Mouse (Mus musculus) midbrain, embryonic 10.5 days (tissue): Measurements from ENCODE around the gene Nkx2-5. TPM values are rescaled to one million over a fixed set of nuclear protein-coding genes. Genes with fewer than 3 reads are reported as not detected.

ENCODE experiments used
- DNase-seq: peaks from one replicate; pipeline ENCODE4 v3.0.0-alpha.2; 2017; ENCODE audit warnings: low spot score
- H3K27ac ChIP-seq: fragments of 300-500 bp; sonication (generic); replicated peaks from 2 replicates; pipeline ENCODE4 v1.5.1; 2016; ENCODE audit warnings: mild to moderate bottlenecking
- H3K27me3 ChIP-seq: fragments of 300-500 bp; sonication (generic); 2 replicates; pipeline ENCODE4 v1.6.1; 2016; ENCODE audit warnings: low read depth, mild to moderate bottlenecking; ENCODE audit not compliant: poor library complexity, severe bottlenecking
- H3K36me3 ChIP-seq: fragments of 300-500 bp; sonication (generic); 2 replicates; pipeline ENCODE4 v1.6.1; 2016; ENCODE audit warnings: mild to moderate bottlenecking, moderate library complexity
- H3K4me1 ChIP-seq: fragments of 300-500 bp; sonication (generic); 2 replicates; pipeline ENCODE4 v1.6.1; 2016
- H3K4me3 ChIP-seq: fragments of 300-500 bp; sonication (generic); 2 replicates; pipeline ENCODE4 v1.5.1; 2016; ENCODE audit warnings: mild to moderate bottlenecking, moderate library complexity
- H3K9me3 ChIP-seq: fragments of 300-500 bp; sonication (generic); replicated peaks from 2 replicates; pipeline ENCODE4 v1.6.1; 2016; ENCODE audit warnings: mild to moderate bottlenecking
- WGBS: fragments of 180-500 bp; shearing (Covaris S2); methylation state at CpG from one replicate; pipeline ENCODE4 v1.1.7; 2016; 5-methylcytosine and 5-hydroxymethylcytosine counted together
- polyA plus RNA-seq: library from polyadenylated mRNA; unstranded; fragments of >200 nt; fragmentation: Nextera tagmentation; extraction: Ambion mirVana; gene quantifications from 2 replicates; pipeline ENCODE4 v1.2.1, GENCODE M21; 2016

The Nkx2-5 gene
- polyA plus RNA-seq, 1 experiment from 2014 or later = not detected

- Histone ChIP-seq H3K27ac (no peak overlapping the region), H3K36me3 (no peaks in the 10 kb centered on the region), H3K27me3 (no peaks in the 10 kb centered on the region), H3K4me3 (no peak overlapping the region), H3K9me3 (no peaks in the 10 kb centered on the region), H3K4me1 (no peaks in the 10 kb centered on the region)
- DNase-seq = no peak
Observed at GRCm38 (mm10) chr17:26817776-26818175, 27.0 kb downstream of the Nkx2-5 start.

DNA sequence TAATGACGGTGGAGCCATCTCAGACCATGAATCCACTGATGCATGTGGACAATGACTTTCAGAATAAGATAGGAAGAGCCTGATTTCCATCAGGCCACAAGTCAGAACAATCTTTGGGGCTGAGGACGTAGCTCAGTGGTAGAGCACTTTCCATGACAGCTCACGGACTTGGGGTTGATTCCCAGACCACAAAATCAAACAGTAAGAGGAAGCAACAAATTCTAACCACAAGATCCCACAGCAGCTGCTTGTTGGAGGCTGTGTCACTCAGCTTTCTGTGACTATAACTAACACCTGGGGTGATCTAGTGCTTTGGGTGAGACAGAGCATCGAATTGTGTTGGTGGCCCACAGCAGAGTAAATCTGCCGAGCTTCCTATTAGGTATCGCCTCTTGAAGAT, 28.0 kb downstream of the Nkx2-5 start:
- Histone ChIP-seq H3K27ac (no peak overlapping the region), H3K4me1 (no peaks in the 10 kb centered on the region), H3K36me3 (no peaks in the 10 kb centered on the region), H3K27me3 (no peaks in the 10 kb centered on the region), H3K4me3 (no peak overlapping the region), H3K9me3 (no peaks in the 10 kb centered on the region)
- DNase-seq = no peak
- 90% methylated on average over 6 of the region's 6 CpGs for WGBS

DNA sequence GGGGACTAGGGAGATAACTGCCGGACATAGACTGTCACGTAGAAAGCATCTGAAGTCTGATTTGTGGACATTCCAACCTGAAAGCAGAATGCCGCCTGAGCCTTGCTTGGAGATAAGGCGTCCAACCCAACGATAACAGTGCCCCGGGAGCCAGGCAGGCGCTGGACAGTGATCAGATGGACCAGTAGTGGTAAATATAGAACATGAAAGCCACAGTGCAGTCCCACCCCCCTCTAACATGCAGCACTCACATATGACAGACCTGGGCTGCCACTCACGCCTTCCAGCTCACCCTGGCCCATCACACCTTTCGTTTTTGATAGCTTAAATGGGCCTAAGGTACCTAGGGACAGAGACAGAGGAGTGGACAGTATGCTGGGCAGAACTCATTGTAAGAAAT, 31.3 kb downstream of the Nkx2-5 start:
- Histone ChIP-seq H3K27ac (no peak overlapping the region), H3K4me1 (0 out of 2 replicates have a peak, but pooled peaks cover 5% of the 10 kb centered on the region), H3K4me3 (no peak overlapping the region), H3K36me3 (no peaks in the 10 kb centered on the region), H3K9me3 (no peaks in the 10 kb centered on the region), H3K27me3 (no peaks in the 10 kb centered on the region)
- DNase-seq = no peak
- 86% methylated on average over 9 of the region's 9 CpGs for WGBS

GRCm38 (mm10) chr17:26812607-26813006, 32.2 kb downstream of the Nkx2-5 start:
- Histone ChIP-seq H3K9me3 (no peaks in the 10 kb centered on the region), H3K4me3 (no peak overlapping the region), H3K27ac (no peak overlapping the region), H3K27me3 (no peaks in the 10 kb centered on the region), H3K36me3 (no peaks in the 10 kb centered on the region), H3K4me1 (0 out of 2 replicates have a peak, but pooled peaks cover 5% of the 10 kb centered on the region)
- no peak for DNase-seq
- WGBS = 75% methylated on average over 2 of the region's 2 CpGs

DNA sequence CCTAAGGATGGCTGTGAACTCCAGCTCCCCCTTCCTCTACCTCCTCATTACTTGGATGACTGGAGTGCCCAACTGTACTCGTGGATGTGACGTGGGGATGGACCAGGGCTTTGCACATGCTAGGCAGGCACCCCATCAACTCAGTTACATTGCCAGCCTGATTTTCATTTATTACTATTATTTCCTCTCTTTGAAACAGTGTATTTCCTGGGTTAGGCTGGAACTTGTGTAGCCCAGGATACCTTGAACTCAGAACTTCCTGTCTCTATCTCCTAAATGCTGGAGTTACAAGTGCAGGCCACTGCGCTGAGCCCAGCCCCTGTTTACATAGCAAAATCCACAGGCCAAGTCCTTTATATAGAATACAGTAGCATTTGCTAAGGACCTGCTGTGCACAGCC, 41.9 kb downstream of the Nkx2-5 start:
- WGBS = 88% methylated on average over 3 of the region's 3 CpGs
- no peak for DNase-seq
- Histone ChIP-seq H3K9me3 (no peaks in the 10 kb centered on the region), H3K27me3 (no peaks in the 10 kb centered on the region), H3K36me3 (no peaks in the 10 kb centered on the region), H3K27ac (no peak overlapping the region), H3K4me1 (no peaks in the 10 kb centered on the region), H3K4me3 (no peak overlapping the region)

DNA sequence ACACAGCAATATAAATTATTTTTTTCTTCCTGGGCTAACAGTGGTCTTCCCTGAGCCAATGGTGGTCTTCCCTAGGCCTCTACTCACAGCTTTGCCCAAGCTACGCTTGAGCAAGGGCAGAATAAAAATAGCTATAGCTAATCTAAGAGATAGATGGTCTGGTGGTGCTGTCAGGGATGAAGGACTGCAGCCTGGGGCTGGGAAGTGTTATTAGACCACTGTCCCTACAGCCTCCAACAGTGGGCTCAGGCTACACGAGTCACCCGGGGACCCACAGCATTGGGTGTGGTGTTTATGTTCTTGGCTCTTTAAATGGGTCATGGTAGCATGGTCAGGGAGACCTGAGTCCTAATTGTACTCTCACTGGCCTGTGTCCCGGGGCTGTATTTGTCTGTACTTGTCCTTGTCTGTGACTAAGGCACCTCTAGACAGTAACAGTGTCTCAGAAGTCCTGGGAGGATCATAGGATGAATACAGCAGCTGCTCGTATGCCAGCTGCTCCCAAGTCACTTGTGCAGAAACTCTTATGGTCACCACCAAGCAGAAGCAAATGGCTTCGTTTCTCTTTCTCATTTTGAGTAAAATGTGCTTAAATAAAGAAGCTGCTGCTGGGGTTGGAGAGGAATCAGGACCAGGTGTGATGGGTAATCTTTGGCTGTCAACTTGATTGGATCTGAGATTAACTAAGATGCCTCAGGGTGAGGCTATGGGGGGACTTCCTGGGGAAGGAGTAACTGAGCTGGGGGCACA, 47.3 kb downstream of the Nkx2-5 start:
- WGBS = 79% methylated on average over 6 of the region's 6 CpGs
- H3K36me3 ChIP-seq = peaks cover 12% of the 10 kb centered on the region
- DNase-seq = no peak

DNA sequence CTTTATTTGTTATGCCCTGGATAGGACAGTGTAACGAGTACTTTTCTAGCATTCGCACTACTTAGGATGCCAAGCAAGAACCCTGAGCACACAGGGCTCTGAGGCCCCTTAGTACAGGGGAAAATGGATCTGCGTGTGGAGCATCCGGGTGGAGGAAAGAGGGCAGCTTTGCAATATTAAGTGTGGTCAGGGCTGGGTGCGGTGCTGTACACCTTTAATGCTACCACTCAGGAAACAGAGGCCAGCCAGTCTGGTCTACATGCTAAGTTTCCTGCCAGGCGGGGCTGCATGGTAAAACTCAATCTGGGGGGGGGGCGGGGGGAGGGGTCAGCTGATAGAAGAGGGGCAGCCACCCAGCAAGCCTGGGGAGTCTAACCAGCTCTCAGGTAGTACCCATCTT, 49.4 kb downstream of the Nkx2-5 start:
- WGBS = 78% methylated on average over 7 of the region's 7 CpGs
- no peaks in the 10 kb centered on the region for H3K27me3 ChIP-seq
- H3K4me1 ChIP-seq = no peaks in the 10 kb centered on the region

More for the DNA sequence above, 47.3 kb downstream of the Nkx2-5 start:
- Histone ChIP-seq H3K4me1 (no peaks in the 10 kb centered on the region), H3K27me3 (no peaks in the 10 kb centered on the region), H3K27ac (no peak overlapping the region), H3K4me3 (no peak overlapping the region), H3K9me3 (no peaks in the 10 kb centered on the region)

DNA sequence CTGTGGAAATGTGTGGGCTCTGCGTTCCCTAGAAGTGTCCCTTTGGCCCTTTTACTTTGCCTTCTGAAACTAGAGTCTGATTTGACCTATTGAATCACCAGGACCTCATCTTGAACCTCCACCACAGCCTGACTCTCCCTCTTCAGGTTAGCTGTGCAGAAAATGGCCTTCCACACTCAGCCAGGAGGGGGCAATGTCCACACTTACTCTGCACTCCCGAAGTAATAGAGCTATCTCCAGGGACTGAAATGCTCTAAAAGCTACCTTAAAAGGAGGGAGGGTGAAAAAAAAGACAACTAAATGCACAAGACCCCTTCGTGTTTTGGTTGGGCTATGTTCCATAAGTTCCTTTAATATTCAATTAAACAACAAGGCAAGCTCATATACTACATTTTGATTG, 50.1 kb downstream of the Nkx2-5 start:
- peaks cover 40% of the 10 kb centered on the region for H3K36me3 ChIP-seq
- WGBS = 21% methylated on average over 3 of the region's 3 CpGs
- DNase-seq = peak; percentile 44

More for the DNA sequence above, 49.4 kb downstream of the Nkx2-5 start:
- no peak overlapping the region for H3K27ac ChIP-seq
- H3K36me3 ChIP-seq = peaks cover 34% of the 10 kb centered on the region
- no peak overlapping the region for H3K4me3 ChIP-seq
- no peaks in the 10 kb centered on the region for H3K9me3 ChIP-seq
- DNase-seq = no peak

DNA sequence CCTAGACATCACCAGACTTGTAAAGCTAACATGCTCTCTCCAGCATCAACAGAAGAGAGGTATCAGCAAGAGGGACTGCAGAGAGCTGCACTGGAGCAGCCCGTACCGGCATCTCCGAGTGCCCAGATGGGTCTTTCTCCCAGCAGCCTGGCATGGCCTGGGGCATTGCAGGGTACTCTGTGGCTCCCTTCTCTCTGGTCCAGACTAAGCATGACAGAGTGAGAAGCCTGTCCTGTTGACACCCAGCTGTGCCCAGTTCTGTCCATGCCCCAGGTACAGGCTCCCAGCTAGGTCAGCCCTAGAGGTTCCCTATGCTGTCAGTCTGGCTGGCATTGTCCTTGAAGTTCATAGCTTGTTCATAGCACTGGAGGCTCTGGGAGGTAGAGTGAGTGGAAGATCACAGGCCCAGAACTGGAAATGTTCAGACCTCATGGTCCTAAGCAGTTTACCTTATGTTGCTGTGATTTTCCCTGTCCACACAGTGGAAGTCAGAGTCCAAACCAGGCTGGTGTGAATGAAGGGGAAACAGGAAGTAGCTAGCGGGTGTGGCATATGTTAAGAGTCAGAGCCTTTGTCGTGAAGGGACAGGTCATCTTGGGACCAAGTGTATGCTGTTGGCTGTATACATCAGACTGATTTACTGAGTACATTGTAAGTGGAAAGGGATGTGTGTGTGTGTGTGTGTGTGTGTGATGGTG, 51.6 kb downstream of the Nkx2-5 start:
- Histone ChIP-seq H3K4me1 (no peaks in the 10 kb centered on the region), H3K4me3 (no peak overlapping the region), H3K36me3 (peaks cover 55% of the 10 kb centered on the region), H3K27me3 (no peaks in the 10 kb centered on the region), H3K27ac (no peak overlapping the region), H3K9me3 (no peaks in the 10 kb centered on the region)
- no peak for DNase-seq
- 88% methylated on average over 5 of the region's 5 CpGs for WGBS

More for the DNA sequence above, 50.1 kb downstream of the Nkx2-5 start:
- Histone ChIP-seq H3K4me1 (no peaks in the 10 kb centered on the region), H3K9me3 (no peaks in the 10 kb centered on the region), H3K4me3 (no peak overlapping the region), H3K27me3 (no peaks in the 10 kb centered on the region), H3K27ac (no peak overlapping the region)

GRCm38 (mm10) chr17:26792096-26792495, 52.7 kb downstream of the Nkx2-5 start:
- 93% methylated on average over 15 of the region's 15 CpGs for WGBS
- H3K9me3 ChIP-seq = no peaks in the 10 kb centered on the region
- no peak overlapping the region for H3K27ac ChIP-seq
- H3K4me1 ChIP-seq = no peaks in the 10 kb centered on the region
- H3K4me3 ChIP-seq = no peak overlapping the region
- no peaks in the 10 kb centered on the region for H3K27me3 ChIP-seq
- peaks cover 64% of the 10 kb centered on the region for H3K36me3 ChIP-seq
- no peak for DNase-seq

DNA sequence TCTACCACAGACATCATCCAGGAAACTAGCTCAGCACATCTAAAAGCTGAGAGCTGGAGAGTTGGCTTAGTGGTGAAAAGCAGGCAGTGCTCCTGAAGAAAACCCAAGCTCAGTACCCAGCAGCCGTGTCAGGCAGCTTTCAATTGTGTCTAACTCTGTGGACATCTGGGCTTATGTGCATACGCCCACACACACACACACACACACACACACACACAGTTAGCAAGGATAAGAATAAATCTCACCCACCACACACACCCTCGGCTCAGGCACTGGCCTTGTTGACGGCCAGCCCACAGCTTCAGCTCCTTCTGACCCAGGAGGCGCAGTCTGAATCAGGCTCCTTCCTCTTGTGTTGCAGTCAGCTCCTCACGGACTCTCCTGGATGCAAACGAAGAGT, 53.2 kb downstream of the Nkx2-5 start:
- H3K27ac ChIP-seq = no peak overlapping the region
- H3K4me1 ChIP-seq = no peaks in the 10 kb centered on the region
- no peaks in the 10 kb centered on the region for H3K27me3 ChIP-seq
- no peaks in the 10 kb centered on the region for H3K9me3 ChIP-seq
- DNase-seq = no peak
- H3K4me3 ChIP-seq = no peak overlapping the region
- WGBS = 88% methylated on average over 7 of the region's 7 CpGs
- H3K36me3 ChIP-seq = peaks cover 70% of the 10 kb centered on the region

DNA sequence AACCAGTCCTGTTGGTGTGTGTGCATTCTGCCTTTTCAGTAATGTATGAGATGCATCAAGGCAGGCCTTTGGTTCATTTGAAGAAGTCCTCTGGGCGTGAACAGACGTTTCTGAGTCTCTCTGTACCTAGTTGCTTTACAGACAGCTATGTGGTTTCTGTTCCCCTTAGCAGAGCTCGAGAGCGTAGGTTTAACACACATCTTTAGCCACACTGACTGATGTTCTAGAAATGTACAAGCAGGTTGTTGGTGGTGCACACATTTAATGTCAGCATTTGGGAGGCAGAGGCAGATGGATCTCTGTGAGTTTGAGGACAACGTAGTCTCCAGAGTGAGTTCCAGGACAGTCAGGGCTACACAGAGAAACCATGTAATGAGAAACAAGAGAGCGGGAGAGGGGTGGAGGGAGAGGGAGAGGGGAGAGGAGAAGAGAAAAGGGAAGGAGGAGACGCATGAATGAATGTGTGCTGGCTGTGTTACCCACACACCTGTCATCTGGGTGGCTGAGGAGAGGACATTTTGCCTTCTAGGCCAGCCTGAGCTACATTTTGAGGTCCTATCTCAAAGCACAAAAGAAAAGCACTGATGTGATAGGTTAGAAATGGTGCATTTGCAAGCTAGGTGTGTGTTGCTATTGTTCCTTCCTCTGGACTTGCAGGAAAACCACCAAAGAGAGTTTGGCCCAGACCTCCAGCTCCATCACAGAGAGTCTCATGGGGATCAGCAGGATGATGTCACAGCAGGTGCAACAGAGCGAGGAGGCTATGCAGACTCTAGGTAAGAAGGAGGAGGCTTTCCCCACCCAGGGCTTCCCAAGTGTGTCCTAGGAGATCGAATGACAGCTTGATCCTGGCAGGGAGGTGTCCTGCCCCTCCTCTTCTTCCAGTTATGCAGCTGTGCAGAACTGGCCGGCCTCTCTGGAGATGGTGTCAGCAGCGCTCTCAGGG, 54.3 kb downstream of the Nkx2-5 start:
- no peak for DNase-seq
- Histone ChIP-seq H3K36me3 (peaks cover 78% of the 10 kb centered on the region), H3K27me3 (no peaks in the 10 kb centered on the region), H3K9me3 (no peaks in the 10 kb centered on the region), H3K4me3 (no peak overlapping the region), H3K4me1 (no peaks in the 10 kb centered on the region), H3K27ac (no peak overlapping the region)
- WGBS = 89% methylated on average over 11 of the region's 11 CpGs
